Mouse (Mus musculus): ENCODE data around the gene Teddm1a. TPM values are rescaled to one million over a fixed set of nuclear protein-coding genes. Genes with fewer than 3 reads are reported as not detected.
"Not testable (repeated sequence)": the region's sequence is repeated elsewhere in the genome, so short reads cannot be mapped to it uniquely, and the experiment has no call there.

Gene Teddm1a
- not detected in 2 replicates for polyA plus RNA-seq (2016; fragmentation: Nextera tagmentation; extraction: Ambion mirVana)

- Histone ChIP-seq H3K9me3 (no peaks in the 10 kb centered on the region), H3K4me3 (no peak within 1 kb of the TSS), H3K27ac (replicated peaks) (no peak within 1 kb of the TSS), H3K27me3 (replicated peaks; ENCODE audit: low read depth, poor library complexity, severe bottlenecking) (no peaks in the 10 kb centered on the region; the same call in 1 of the 2 replicates), H3K4me1 (0 out of 2 replicates have a peak, but pooled peaks cover 5% of the 10 kb centered on the region), H3K36me3 (replicated peaks) (no peaks in the 10 kb centered on the region)
- 66% methylated on average over 4 of the region's 4 CpGs for WGBS
- no peak for DNase-seq (ENCODE audit: low spot score)
Observed at GRCm38 (mm10) chr1:153891442-153891841, at the start of gene Teddm1a. TSS of gene Teddm1a (plus strand) at chr1:153891742.

GRCm38 (mm10) chr1:153842121-153842740, 49.3 kb upstream of the Teddm1a start:
- peaks cover 18% of the 10 kb centered on the region for H3K4me1 ChIP-seq
- 85% methylated on average over 11 of the region's 11 CpGs for WGBS

GRCm38 (mm10) chr1:153844042-153844441, 47.5 kb upstream of the Teddm1a start, which contains the start of gene Rgsl1:
TSS of gene Rgsl1 (minus strand) at chr1:153844142.
- Histone ChIP-seq H3K36me3 (replicated peaks) (no peaks in the 10 kb centered on the region), H3K27ac (replicated peaks) (no peak within 1 kb of the TSS), H3K4me3 (no peak within 1 kb of the TSS), H3K9me3 (no peaks in the 10 kb centered on the region), H3K4me1 (peaks cover 18% of the 10 kb centered on the region), H3K27me3 (replicated peaks; ENCODE audit: low read depth, poor library complexity, severe bottlenecking) (no peaks in the 10 kb centered on the region)
- WGBS: 93% methylated on average over 8 of the region's 8 CpGs
- no peak for DNase-seq (ENCODE audit: low spot score)

More at GRCm38 (mm10) chr1:153842121-153842740, 49.3 kb upstream of the Teddm1a start:
- no peak overlapping the region; the same call in 1 of the 2 replicates for H3K27ac ChIP-seq (replicated peaks)
- H3K36me3 ChIP-seq (replicated peaks): no peaks in the 10 kb centered on the region
- H3K4me3 ChIP-seq: no peak overlapping the region
- DNase-seq (ENCODE audit: low spot score): no peak
- no peaks in the 10 kb centered on the region for H3K27me3 ChIP-seq (replicated peaks; ENCODE audit: low read depth, poor library complexity, severe bottlenecking)
- no peaks in the 10 kb centered on the region for H3K9me3 ChIP-seq

- no peaks in the 10 kb centered on the region for H3K36me3 ChIP-seq (replicated peaks)
- peaks cover 9% of the 10 kb centered on the region for H3K4me1 ChIP-seq
- 93% methylated on average over 7 of the region's 7 CpGs for WGBS
- H3K4me3 ChIP-seq: no peak overlapping the region
- H3K27ac ChIP-seq (replicated peaks): no peak overlapping the region
- H3K27me3 ChIP-seq (replicated peaks; ENCODE audit: low read depth, poor library complexity, severe bottlenecking): no peaks in the 10 kb centered on the region
- no peak for DNase-seq (ENCODE audit: low spot score)
- no peaks in the 10 kb centered on the region for H3K9me3 ChIP-seq
Observed at GRCm38 (mm10) chr1:153846420-153846819, 45.1 kb upstream of the Teddm1a start.

- Histone ChIP-seq H3K4me1 (peaks cover 5% of the 10 kb centered on the region), H3K4me3 (no peak overlapping the region), H3K36me3 (replicated peaks) (no peaks in the 10 kb centered on the region), H3K9me3 (no peaks in the 10 kb centered on the region), H3K27ac (replicated peaks) (no peak overlapping the region), H3K27me3 (replicated peaks; ENCODE audit: low read depth, poor library complexity, severe bottlenecking) (no peaks in the 10 kb centered on the region)
- no peak for DNase-seq (ENCODE audit: low spot score)
- WGBS: 36% methylated on average over 6 of the region's 6 CpGs
Observed at GRCm38 (mm10) chr1:153846867-153847266, 44.7 kb upstream of the Teddm1a start.

GRCm38 (mm10) chr1:153852696-153853095, 38.8 kb upstream of the Teddm1a start:
- not testable (repeated sequence) for H3K36me3 ChIP-seq (replicated peaks); H3K9me3 ChIP-seq
- 79% methylated on average over 7 of the region's 7 CpGs for WGBS

GRCm38 (mm10) chr1:153855946-153856345, 35.6 kb upstream of the Teddm1a start:
- WGBS: 88% methylated on average over 8 of the region's 8 CpGs
- no peak overlapping the region for H3K27ac ChIP-seq (replicated peaks)
- H3K36me3 ChIP-seq (replicated peaks): no peaks in the 10 kb centered on the region

More at GRCm38 (mm10) chr1:153852696-153853095, 38.8 kb upstream of the Teddm1a start:
- not testable (repeated sequence) for H3K27me3 ChIP-seq (replicated peaks; ENCODE audit: low read depth, poor library complexity, severe bottlenecking); H3K4me3 ChIP-seq; H3K27ac ChIP-seq (replicated peaks); DNase-seq (ENCODE audit: low spot score); H3K4me1 ChIP-seq

GRCm38 (mm10) chr1:153874045-153874444, 17.5 kb upstream of the Teddm1a start, which contains the start of gene Teddm1b:
TSS of gene Teddm1b (plus strand) at chr1:153874345.
- DNase-seq (ENCODE audit: low spot score): no peak
- H3K36me3 ChIP-seq (replicated peaks): no peaks in the 10 kb centered on the region
- H3K4me3 ChIP-seq: no peak within 1 kb of the TSS
- H3K4me1 ChIP-seq: no peaks in the 10 kb centered on the region
- H3K27ac ChIP-seq (replicated peaks): no peak within 1 kb of the TSS
- H3K27me3 ChIP-seq (replicated peaks; ENCODE audit: low read depth, poor library complexity, severe bottlenecking): no peaks in the 10 kb centered on the region
- 90% methylated on average over 6 of the region's 6 CpGs for WGBS
- no peaks in the 10 kb centered on the region for H3K9me3 ChIP-seq

More at GRCm38 (mm10) chr1:153855946-153856345, 35.6 kb upstream of the Teddm1a start:
- H3K4me1 ChIP-seq: no peaks in the 10 kb centered on the region
- H3K27me3 ChIP-seq (replicated peaks; ENCODE audit: low read depth, poor library complexity, severe bottlenecking): no peaks in the 10 kb centered on the region
- DNase-seq (ENCODE audit: low spot score): no peak
- H3K9me3 ChIP-seq: no peaks in the 10 kb centered on the region
- no peak overlapping the region for H3K4me3 ChIP-seq

- not testable (repeated sequence) for DNase-seq (ENCODE audit: low spot score); H3K27ac ChIP-seq (replicated peaks); H3K4me3 ChIP-seq; H3K27me3 ChIP-seq (replicated peaks; ENCODE audit: low read depth, poor library complexity, severe bottlenecking); H3K36me3 ChIP-seq (replicated peaks); H3K4me1 ChIP-seq; H3K9me3 ChIP-seq
- WGBS: 98% methylated on average over 17 of the region's 17 CpGs
Observed at GRCm38 (mm10) chr1:153880391-153880790, 11.2 kb upstream of the Teddm1a start.

GRCm38 (mm10) chr1:153886024-153886633, 5.4 kb upstream of the Teddm1a start:
- Histone ChIP-seq H3K27ac (replicated peaks) (no peak overlapping the region), H3K4me3 (no peak overlapping the region), H3K27me3 (replicated peaks; ENCODE audit: low read depth, poor library complexity, severe bottlenecking) (no peaks in the 10 kb centered on the region), H3K4me1 (peaks cover 6% of the 10 kb centered on the region; the same call in 1 of the 2 replicates), H3K36me3 (replicated peaks) (no peaks in the 10 kb centered on the region), H3K9me3 (no peaks in the 10 kb centered on the region)
- peak; percentile 15 for DNase-seq (ENCODE audit: low spot score)
- 45% methylated on average over 17 of the region's 17 CpGs for WGBS

- Histone ChIP-seq H3K9me3 (no peaks in the 10 kb centered on the region), H3K27ac (replicated peaks) (no peak overlapping the region), H3K4me3 (no peak overlapping the region), H3K36me3 (replicated peaks) (no peaks in the 10 kb centered on the region), H3K27me3 (replicated peaks; ENCODE audit: low read depth, poor library complexity, severe bottlenecking) (no peaks in the 10 kb centered on the region; the same call in 1 of the 2 replicates), H3K4me1 (peaks cover 10% of the 10 kb centered on the region; the same call in 1 of the 2 replicates)
- 93% methylated on average over 10 of the region's 10 CpGs for WGBS
- no peak for DNase-seq (ENCODE audit: low spot score)
Observed at GRCm38 (mm10) chr1:153890121-153890520, 1.4 kb upstream of the Teddm1a start.

- WGBS: 79% methylated on average over 2 of the region's 2 CpGs
- peaks cover 6% of the 10 kb centered on the region; the same call in 1 of the 2 replicates for H3K4me1 ChIP-seq
- no peaks in the 10 kb centered on the region for H3K9me3 ChIP-seq
- H3K27me3 ChIP-seq (replicated peaks; ENCODE audit: low read depth, poor library complexity, severe bottlenecking): no peaks in the 10 kb centered on the region; the same call in 1 of the 2 replicates
- no peak overlapping the region for H3K4me3 ChIP-seq
- no peaks in the 10 kb centered on the region for H3K36me3 ChIP-seq (replicated peaks)
- no peak for DNase-seq (ENCODE audit: low spot score)
- H3K27ac ChIP-seq (replicated peaks): no peak overlapping the region
Observed at GRCm38 (mm10) chr1:153893746-153894145, 2.2 kb downstream of the Teddm1a start.
